Mouse (Mus musculus) G1E (cell line): ENCODE measurements around the gene Slc31a1.

Source experiments
- CTCF ChIP-seq: IDR thresholded peaks from 2 replicates; pipeline ENCODE4 v1.5.1; 2012; ENCODE audit warnings: low read depth, low read length, inconsistent platforms, mixed read lengths
- GATA2 ChIP-seq: IDR thresholded peaks from 2 replicates; pipeline ENCODE4 v1.6.1; 2012; ENCODE audit warnings: low read depth, low read length, inconsistent platforms, borderline replicate concordance
- POLR2AphosphoS5 ChIP-seq: IDR thresholded peaks from 2 replicates; pipeline ENCODE4 v1.6.1; 2012; ENCODE audit warnings: low read depth, low read length, inconsistent platforms; ENCODE audit not compliant: insufficient replicate concordance
- TAL1 ChIP-seq: conservative IDR thresholded peaks from 2 replicates; pipeline ENCODE4 v1.6.1; 2012; ENCODE audit warnings: low read depth, low read length, inconsistent platforms, mixed read lengths

GRCm38 (mm10) chr4:62440544-62440943 lies 80.0 kb downstream of the Slc31a1 start:
- TF ChIP-seq CTCF, result no peak
- TF ChIP-seq TAL1, result no peak
- no peak for TF ChIP-seq GATA2
- TF ChIP-seq POLR2AphosphoS5, result no peak
